Mouse (Mus musculus) lung, postnatal 0 days (tissue): Measurements from ENCODE around the gene Defb26.
A peak's percentile ranks its signal among the peaks of the same experiment; 100 is the strongest.

Experiments
- CTCF ChIP-seq: IDR thresholded peaks from 2 replicates; pipeline ENCODE4 v1.5.1; 2016; ENCODE audit warnings: antibody characterized with exemption, mild to moderate bottlenecking
- EP300 ChIP-seq: IDR thresholded peaks from 2 replicates; pipeline ENCODE4 v1.6.1; 2016; ENCODE audit warnings: antibody characterized with exemption, mild to moderate bottlenecking, control low read depth

GRCm38 (mm10) chr2:152481726-152482125 is 29.8 kb downstream of the Defb26 start:
- TF ChIP-seq CTCF (no peak), EP300 (peak; percentile 36; the same call in 1 of the 2 replicates)
